Mouse (Mus musculus) liver, embryonic 15.5 days (tissue): ENCODE measurements around the gene Nploc4. TPM values are rescaled to one million over a fixed set of nuclear protein-coding genes. Genes with fewer than 3 reads are reported as not detected.

Experiments
- ATAC-seq: fragments of 200-750 bp; cut with Nextera tagmentation; 2 replicates; pipeline ENCODE4 v1.8.0; 2017; ENCODE audit warnings: moderate number of reproducible peaks, mild to moderate bottlenecking, moderate library complexity; ENCODE audit not compliant: insufficient read depth
- H3K27ac ChIP-seq: fragments of 300-500 bp; sonication (generic); replicated peaks from 2 replicates; pipeline ENCODE4 v1.5.1; 2015; ENCODE audit warnings: mild to moderate bottlenecking, inconsistent platforms
- H3K27me3 ChIP-seq: fragments of 300-500 bp; sonication (generic); 2 replicates; pipeline ENCODE4 v1.6.1; 2015; ENCODE audit warnings: mild to moderate bottlenecking, inconsistent platforms
- H3K36me3 ChIP-seq: fragments of 300-500 bp; sonication (generic); replicated peaks from 2 replicates; pipeline ENCODE4 v1.6.1; 2015; ENCODE audit warnings: moderate library complexity, mild to moderate bottlenecking, inconsistent platforms
- H3K4me1 ChIP-seq: fragments of 300-500 bp; sonication (generic); replicated peaks from 2 replicates; pipeline ENCODE4 v1.6.1; 2015; ENCODE audit warnings: inconsistent platforms
- H3K4me2 ChIP-seq: fragments of 300-500 bp; sonication (generic); 2 replicates; pipeline ENCODE4 v1.6.1; 2015; ENCODE audit warnings: moderate library complexity, mild to moderate bottlenecking, inconsistent platforms
- H3K4me3 ChIP-seq: fragments of 300-500 bp; sonication (generic); replicated peaks from 2 replicates; pipeline ENCODE4 v1.5.1; 2015; ENCODE audit warnings: mild to moderate bottlenecking, inconsistent platforms
- H3K9ac ChIP-seq: fragments of 300-500 bp; sonication (generic); 2 replicates; pipeline ENCODE4 v1.6.1; 2015; ENCODE audit warnings: moderate library complexity, mild to moderate bottlenecking, inconsistent platforms
- H3K9me3 ChIP-seq: fragments of 300-500 bp; sonication (generic); replicated peaks from 2 replicates; pipeline ENCODE4 v1.6.1; 2016; ENCODE audit warnings: inconsistent platforms
- WGBS: fragments of 180-500 bp; shearing (Covaris S2); methylation state at CpG from one replicate; pipeline ENCODE4 v1.1.7; 2015; ENCODE audit warnings: mixed read lengths; ENCODE audit not compliant: insufficient replicate concordance; 5-methylcytosine and 5-hydroxymethylcytosine counted together
- polyA plus RNA-seq: library from polyadenylated mRNA; unstranded; fragments of >200 nt; fragmentation: Nextera tagmentation; extraction: Ambion mirVana; gene quantifications from 2 replicates; pipeline ENCODE4 v1.2.1, GENCODE M21; 2015

Nploc4 gene
- polyA plus RNA-seq, 1 experiment from 2014 or later = 20.6 TPM

DNA sequence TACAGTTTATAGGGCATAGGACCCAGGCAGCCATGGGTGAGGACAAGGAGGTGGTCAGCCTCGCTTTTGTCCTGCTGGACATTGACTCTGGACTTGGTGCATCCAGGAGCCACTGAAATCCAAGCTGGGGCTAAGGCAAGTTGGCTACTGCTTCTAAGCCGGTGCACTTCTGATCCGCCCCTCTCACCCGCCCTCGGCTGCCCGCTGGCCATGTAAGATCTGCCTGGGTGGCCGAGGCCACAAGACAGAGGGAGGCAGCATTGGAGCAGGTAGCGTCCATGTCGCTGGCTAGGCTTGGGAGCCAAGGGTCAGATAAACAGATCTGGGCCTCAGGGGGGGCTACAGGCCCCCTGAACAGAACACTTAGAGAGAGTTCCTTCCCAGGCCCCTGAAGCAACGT is 76.2 kb downstream of the Nploc4 start, which contains the start of gene Fscn2:
Gene Fscn2 (plus strand): TSS at position 240 of the 400 bp plus-strand sequence.
- no peak within 1 kb of the TSS for H3K27ac ChIP-seq
- H3K9me3 ChIP-seq = no peaks in the 10 kb centered on the region
- 75% methylated on average over 10 of the region's 10 CpGs for WGBS
- no peaks in the 10 kb centered on the region for H3K36me3 ChIP-seq
- peaks cover 20% of the 10 kb centered on the region for H3K4me1 ChIP-seq
- no peak within 1 kb of the TSS for H3K4me2 ChIP-seq
- peaks cover 12% of the 10 kb centered on the region; the same call in 1 of the 2 replicates for H3K27me3 ChIP-seq
- no peak within 1 kb of the TSS for H3K4me3 ChIP-seq
- no peak within 1 kb of the TSS for H3K9ac ChIP-seq
- no peak for ATAC-seq

GRCm38 (mm10) chr11:120360755-120361154 is 76.8 kb downstream of the Nploc4 start:
- H3K9me3 ChIP-seq = no peaks in the 10 kb centered on the region
- no peak for ATAC-seq
- WGBS = 65% methylated on average over 5 of the region's 5 CpGs
- H3K27ac ChIP-seq = no peak overlapping the region
- no peak overlapping the region for H3K4me3 ChIP-seq
- no peak overlapping the region for H3K4me2 ChIP-seq
- no peaks in the 10 kb centered on the region for H3K36me3 ChIP-seq
- no peak overlapping the region for H3K9ac ChIP-seq
- H3K27me3 ChIP-seq = peaks cover 12% of the 10 kb centered on the region; the same call in 1 of the 2 replicates
- peaks cover 25% of the 10 kb centered on the region for H3K4me1 ChIP-seq

DNA sequence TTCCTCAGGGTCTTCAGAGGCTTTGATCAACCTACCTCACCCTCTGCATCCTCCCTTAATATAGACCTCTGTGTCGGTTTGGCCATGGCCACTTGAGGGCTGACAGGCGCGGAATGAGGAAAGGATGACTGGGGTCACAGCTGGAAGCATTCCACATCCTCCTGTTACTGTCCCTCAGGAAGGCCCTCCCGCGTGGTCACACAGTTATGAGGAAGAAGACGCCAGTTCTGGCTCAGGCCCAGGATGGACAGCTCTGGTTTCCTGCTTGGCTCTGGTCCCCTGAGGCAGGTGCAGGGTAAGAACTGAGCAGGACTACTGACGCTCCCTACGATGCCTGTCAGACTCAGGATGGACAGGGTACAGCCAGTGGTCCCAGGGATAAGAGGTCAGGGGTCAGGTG is 77.4 kb downstream of the Nploc4 start:
- no peak for ATAC-seq
- 53% methylated on average over 8 of the region's 8 CpGs for WGBS

DNA sequence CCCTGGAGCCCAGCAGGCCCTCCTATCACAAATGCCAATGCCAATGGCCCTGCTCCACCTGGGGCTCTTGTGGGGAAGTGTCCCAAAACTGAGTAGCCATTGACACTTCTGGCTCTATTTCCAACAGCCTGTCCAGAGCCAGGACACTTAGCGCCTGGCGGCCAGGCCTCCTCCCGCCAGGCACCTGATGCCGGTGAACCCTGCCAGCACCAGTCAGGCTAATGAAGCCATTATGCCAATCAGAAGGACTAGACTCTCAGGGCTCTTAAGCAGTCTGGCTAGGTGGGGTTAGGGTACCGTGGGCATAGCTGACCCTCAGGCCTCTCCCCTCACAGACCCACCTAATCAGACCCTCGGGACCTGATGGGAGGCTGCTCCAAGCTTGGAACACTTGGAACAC is 78.1 kb downstream of the Nploc4 start:
- H3K27ac ChIP-seq = no peak overlapping the region
- no peak overlapping the region for H3K9ac ChIP-seq
- H3K9me3 ChIP-seq = no peaks in the 10 kb centered on the region
- ATAC-seq = no peak
- H3K36me3 ChIP-seq = no peaks in the 10 kb centered on the region
- peaks cover 39% of the 10 kb centered on the region for H3K4me1 ChIP-seq
- H3K27me3 ChIP-seq = peaks cover 6% of the 10 kb centered on the region; the same call in 1 of the 2 replicates
- 72% methylated on average over 6 of the region's 6 CpGs for WGBS
- no peak overlapping the region for H3K4me3 ChIP-seq
- H3K4me2 ChIP-seq = no peak overlapping the region

More for the DNA sequence above, 77.4 kb downstream of the Nploc4 start:
- Histone ChIP-seq H3K36me3 (no peaks in the 10 kb centered on the region), H3K4me2 (no peak overlapping the region), H3K27ac (no peak overlapping the region), H3K4me1 (peaks cover 32% of the 10 kb centered on the region), H3K9me3 (no peaks in the 10 kb centered on the region), H3K4me3 (no peak overlapping the region), H3K27me3 (peaks cover 6% of the 10 kb centered on the region; the same call in 1 of the 2 replicates), H3K9ac (no peak overlapping the region)

DNA sequence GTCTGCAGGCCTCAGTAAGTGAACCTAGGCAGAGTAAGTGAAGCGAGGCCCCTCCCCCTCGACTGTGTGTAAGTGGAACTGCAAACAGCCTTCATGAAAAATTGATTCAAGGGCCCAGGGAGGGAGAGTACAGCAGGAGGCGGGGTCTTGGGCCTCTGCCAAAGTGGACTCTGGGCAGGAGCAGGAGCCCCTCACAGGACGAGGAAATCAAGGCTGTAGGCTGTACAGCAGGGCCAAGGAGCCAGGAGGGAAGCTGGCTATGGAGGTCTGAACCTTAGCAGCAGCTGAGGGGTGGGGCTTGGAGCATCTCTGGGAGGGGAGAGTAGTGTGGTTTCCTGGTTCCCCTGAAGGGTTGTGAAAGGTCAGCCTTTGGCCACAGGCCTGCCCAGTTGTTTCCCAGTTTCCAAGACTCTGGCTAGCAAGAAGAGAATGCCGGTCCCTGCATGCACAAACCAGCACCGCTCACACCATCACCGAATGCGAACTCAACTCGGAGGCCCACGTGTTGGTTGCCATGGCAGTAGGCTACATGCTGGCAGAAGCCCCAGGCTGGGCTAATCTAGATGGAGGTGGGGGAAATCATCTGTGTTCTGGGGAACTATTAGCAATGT is 79.6 kb downstream of the Nploc4 start:
- 36% methylated on average over 10 of the region's 10 CpGs for WGBS
- H3K4me1 ChIP-seq = peaks cover 54% of the 10 kb centered on the region
- H3K27me3 ChIP-seq = peaks cover 8% of the 10 kb centered on the region; the same call in 1 of the 2 replicates
- H3K4me3 ChIP-seq = no peak overlapping the region
- no peak overlapping the region; the same call in 1 of the 2 replicates for H3K4me2 ChIP-seq
- no peaks in the 10 kb centered on the region for H3K9me3 ChIP-seq
- H3K27ac ChIP-seq = peak overlapping the region; percentile 14; the same call in 1 of the 2 replicates
- H3K36me3 ChIP-seq = no peaks in the 10 kb centered on the region
- ATAC-seq = no peak
- H3K9ac ChIP-seq = no peak overlapping the region

DNA sequence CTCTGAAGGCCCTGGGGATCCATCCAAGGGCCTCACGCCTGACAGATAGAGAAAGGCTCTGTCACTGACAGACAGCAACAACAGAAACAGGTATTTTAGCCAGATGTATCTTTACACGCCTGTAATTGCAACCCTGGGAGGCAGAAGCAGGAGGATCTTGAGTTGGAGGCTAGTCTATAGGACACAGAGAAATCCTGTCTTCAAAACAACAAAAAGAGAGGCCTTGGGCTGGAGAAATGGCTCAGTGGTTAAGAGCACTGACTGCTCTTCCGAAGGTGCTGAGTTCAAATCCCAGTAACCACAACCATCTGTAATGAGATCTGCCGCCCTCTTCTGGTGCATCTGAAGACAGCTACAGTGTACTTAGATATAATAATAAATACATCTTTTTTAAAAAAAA is 80.6 kb downstream of the Nploc4 start:
- H3K27ac ChIP-seq = peak overlapping the region; percentile 93; the same call in 1 of the 2 replicates
- peaks cover 12% of the 10 kb centered on the region; the same call in 1 of the 2 replicates for H3K27me3 ChIP-seq

GRCm38 (mm10) chr11:120356319-120356840 is 81.1 kb downstream of the Nploc4 start:
- H3K9me3 ChIP-seq = no peaks in the 10 kb centered on the region
- peaks cover 14% of the 10 kb centered on the region; the same call in 1 of the 2 replicates for H3K27me3 ChIP-seq
- H3K36me3 ChIP-seq = no peaks in the 10 kb centered on the region
- 83% methylated on average over 15 of the region's 15 CpGs for WGBS
- peaks cover 67% of the 10 kb centered on the region for H3K4me1 ChIP-seq
- H3K9ac ChIP-seq = no peak overlapping the region
- no peak overlapping the region for H3K4me3 ChIP-seq
- no peak overlapping the region for H3K4me2 ChIP-seq
- H3K27ac ChIP-seq = peak overlapping the region; percentile 93
- no peak for ATAC-seq

More for the DNA sequence above, 80.6 kb downstream of the Nploc4 start:
- no peak overlapping the region for H3K4me2 ChIP-seq
- no peaks in the 10 kb centered on the region for H3K36me3 ChIP-seq
- H3K9me3 ChIP-seq = no peaks in the 10 kb centered on the region
- WGBS = 81% methylated on average over 4 of the region's 4 CpGs
- no peak overlapping the region for H3K9ac ChIP-seq
- no peak for ATAC-seq
- no peak overlapping the region for H3K4me3 ChIP-seq
- peaks cover 62% of the 10 kb centered on the region for H3K4me1 ChIP-seq

GRCm38 (mm10) chr11:120355277-120356039 is 82.0 kb downstream of the Nploc4 start:
- peak overlapping the region; percentile 93 for H3K27ac ChIP-seq
- peak overlapping the region; percentile 79 for H3K4me2 ChIP-seq
- no peaks in the 10 kb centered on the region for H3K36me3 ChIP-seq
- H3K9me3 ChIP-seq = no peaks in the 10 kb centered on the region
- peaks cover 23% of the 10 kb centered on the region for H3K27me3 ChIP-seq
- peak; percentile 33 for ATAC-seq
- 45% methylated on average over 5 of the region's 5 CpGs for WGBS
- peak overlapping the region; percentile 45 for H3K9ac ChIP-seq
- peak overlapping the region; percentile 34 for H3K4me3 ChIP-seq
- H3K4me1 ChIP-seq = peaks cover 77% of the 10 kb centered on the region

DNA sequence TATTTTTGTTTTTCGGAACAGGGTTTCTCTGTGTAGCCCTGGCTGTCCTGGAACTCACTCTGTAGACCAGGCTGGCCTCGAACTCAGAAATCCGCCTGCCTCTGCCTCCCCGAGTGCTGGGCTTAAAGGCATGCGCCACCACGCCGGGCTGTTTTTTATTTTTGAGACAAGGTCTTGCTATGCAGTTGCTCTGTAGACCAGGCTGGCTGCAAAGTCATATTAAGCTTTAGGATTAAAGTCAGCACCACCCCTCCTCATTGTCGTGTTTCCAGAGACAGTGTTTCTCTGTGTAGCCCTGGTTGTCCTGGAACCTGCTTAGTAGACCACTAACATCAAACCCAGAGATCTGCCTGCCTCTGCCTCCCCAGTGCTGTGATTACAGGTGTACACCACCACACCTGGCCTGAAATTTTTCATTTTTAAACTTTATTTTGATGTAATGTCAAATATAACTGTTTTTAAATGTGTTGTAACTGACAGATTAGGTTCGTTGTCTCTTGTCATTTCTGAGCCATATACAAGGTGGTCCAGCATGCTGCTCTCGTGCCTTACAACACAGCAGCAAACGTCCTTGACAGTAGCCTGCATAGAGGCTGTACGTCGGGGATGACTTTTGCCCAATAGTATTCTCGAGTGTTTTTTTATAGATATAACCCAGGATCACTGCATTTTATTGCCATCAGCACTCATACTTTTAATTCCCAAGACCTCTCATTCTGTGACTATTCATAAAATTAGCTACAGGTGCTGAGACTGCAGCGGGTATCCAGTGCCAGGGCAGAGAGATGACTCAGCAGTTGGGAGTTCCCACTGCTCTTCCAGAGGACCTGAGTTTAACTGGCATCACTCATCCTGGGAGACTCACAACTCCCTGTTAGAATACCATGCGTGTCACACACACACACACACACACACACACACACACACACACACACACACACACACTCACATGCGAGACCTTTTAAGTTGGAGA is 82.9 kb downstream of the Nploc4 start:
- 69% methylated on average over 17 of the region's 17 CpGs for WGBS
- Histone ChIP-seq H3K27me3 (peaks cover 32% of the 10 kb centered on the region), H3K27ac (peak overlapping the region; percentile 93), H3K4me1 (peaks cover 85% of the 10 kb centered on the region), H3K9me3 (no peaks in the 10 kb centered on the region), H3K4me3 (peak overlapping the region; percentile 46), H3K4me2 (peak overlapping the region; percentile 79), H3K36me3 (no peaks in the 10 kb centered on the region), H3K9ac (peak overlapping the region; percentile 68)
- no peak for ATAC-seq

- Histone ChIP-seq H3K27me3 (peaks cover 41% of the 10 kb centered on the region), H3K9ac (peak overlapping the region; percentile 68), H3K27ac (peak overlapping the region; percentile 93), H3K4me2 (peak overlapping the region; percentile 79), H3K4me3 (peak overlapping the region; percentile 46), H3K4me1 (peaks cover 94% of the 10 kb centered on the region), H3K36me3 (no peaks in the 10 kb centered on the region), H3K9me3 (no peaks in the 10 kb centered on the region)
- ATAC-seq = peak; percentile 88
- 7% methylated on average over 26 of the region's 26 CpGs for WGBS
These were observed 83.8 kb downstream of the Nploc4 start for GRCm38 (mm10) chr11:120353500-120354303.
